9 mouse cellular contexts compared by ENCODE assay signal in genomic region chr3:95959082-95959481, GRCm38 (mm10). TPM values are rescaled to one million over a fixed set of nuclear protein-coding genes. Genes with fewer than 3 reads are reported as not detected.
DNase-seq lines count a peak whose midpoint lies in the region; ATAC-seq and TF ChIP-seq lines count a peak whose summit lies in the region.
"Had no signal": no experiment of that assay in that cellular context is flagged by ENCODE, and none has a peak within 500 bp of the region (broad histone marks: within the 10 kb centered on the region; RNA-seq: fewer than 3 reads in every experiment).

No protein-coding gene starts in this region.

- no peaks in the 10 kb centered on the region for H3K27me3 ChIP-seq in embryonic facial prominence, embryonic 11.5 days (ENCODE audit: control insufficient read depth, insufficient read depth, low read length)
- H3K27me3 ChIP-seq in embryonic facial prominence, embryonic 10.5 days (replicated peaks; ENCODE audit: low read depth, poor library complexity, severe bottlenecking), result no peaks in the 10 kb centered on the region
- H3K27me3 ChIP-seq in lung, embryonic 14.5 days (ENCODE audit: insufficient read depth, low read length), result no peaks in the 10 kb centered on the region
- no peaks in the 10 kb centered on the region for H3K27me3 ChIP-seq in splenic B cell, adult 2 months (ENCODE audit: control insufficient read depth, insufficient read depth, low read length, poor library complexity, severe bottlenecking)

- H3K4me3 ChIP-seq in embryonic facial prominence, embryonic 11.5 days (ENCODE audit: low read depth, low read length), result no peak overlapping the region
- H3K4me3 ChIP-seq in embryonic facial prominence, embryonic 10.5 days, result no peak overlapping the region
- H3K4me3 ChIP-seq in lung, embryonic 14.5 days (ENCODE audit: low read depth, low read length), result no peak overlapping the region
- no peak overlapping the region for H3K4me3 ChIP-seq in lung, adult 2 months (replicated peaks; ENCODE audit: extremely low read depth, low read depth, low read length)

- no peaks in the 10 kb centered on the region for H3K36me3 ChIP-seq in embryonic facial prominence, embryonic 11.5 days (replicated peaks; ENCODE audit: control insufficient read depth, insufficient read depth, low read depth, low read length)
- no peaks in the 10 kb centered on the region for H3K36me3 ChIP-seq in embryonic facial prominence, embryonic 10.5 days (replicated peaks)
- no peaks in the 10 kb centered on the region for H3K36me3 ChIP-seq in lung, embryonic 14.5 days (ENCODE audit: insufficient read depth)
- H3K36me3 ChIP-seq in splenic B cell, adult 2 months (ENCODE audit: control insufficient read depth, insufficient read depth, low read length, poor library complexity, severe bottlenecking), result no peaks in the 10 kb centered on the region

- no peak overlapping the region for H3K9ac ChIP-seq in embryonic facial prominence, embryonic 11.5 days (replicated peaks; ENCODE audit: low read length)
- H3K9ac ChIP-seq in lung, embryonic 14.5 days, result no peak overlapping the region

- TF ChIP-seq CTCF in lung, embryonic 14.5 days (IDR thresholded peaks at IDR 0.05; ENCODE audit: low read depth), result peak; percentile 60
- no peak for TF ChIP-seq CTCF in lung, adult 2 months (IDR thresholded peaks at IDR 0.05; ENCODE audit: insufficient read depth, low read length)

- DNase-seq in embryonic facial prominence, embryonic 11.5 days (ENCODE audit: low spot score), result peak; percentile 57
- DNase-seq in embryonic facial prominence, embryonic 10.5 days (ENCODE audit: low spot score), result no peak
- DNase-seq in lung, embryonic 14.5 days, result peak; percentile 71
- DNase-seq in lung, adult 2 months, result no peak
- DNase-seq in c-Kit-positive CD71-positive TER-119-positive erythroid progenitor cells, embryonic 14.5 days (ENCODE audit: low spot score), result peak; percentile 65
- peak; percentile 73 for DNase-seq in splenic B cell, adult 2 months (ENCODE audit: low read depth, low spot score)
- no peak for DNase-seq in left cerebral cortex, adult 18-20 months (ENCODE audit: low spot score in 2 of 2)
- DNase-seq in urinary bladder, postnatal 10 days (ENCODE audit: low spot score), result no peak
- DNase-seq: midbrain, embryonic 14.5 days had no signal

- H3K4me1 ChIP-seq in embryonic facial prominence, embryonic 11.5 days (ENCODE audit: control insufficient read depth, insufficient read depth, low read length), result no peaks in the 10 kb centered on the region
- peaks cover 8% of the 10 kb centered on the region for H3K4me1 ChIP-seq in embryonic facial prominence, embryonic 10.5 days
- H3K4me1 ChIP-seq in lung, embryonic 14.5 days (ENCODE audit: insufficient read depth), result no peaks in the 10 kb centered on the region
- no peaks in the 10 kb centered on the region for H3K4me1 ChIP-seq in lung, adult 2 months (ENCODE audit: control insufficient read depth, insufficient read depth, low read length)

- no peak for TF ChIP-seq POLR2A in lung, adult 2 months (IDR thresholded peaks at IDR 0.05; ENCODE audit: borderline replicate concordance, extremely low read depth, low read depth, low read length)

- H3K4me2 ChIP-seq in embryonic facial prominence, embryonic 11.5 days (ENCODE audit: low read depth, low read length), result no peak overlapping the region
- H3K4me2 ChIP-seq in lung, embryonic 14.5 days, result no peak overlapping the region

- WGBS in embryonic facial prominence, embryonic 11.5 days, result 79% methylated on average over 5 of the region's 5 CpGs
- 80% methylated on average over 5 of the region's 5 CpGs for WGBS in embryonic facial prominence, embryonic 10.5 days
- WGBS in lung, embryonic 14.5 days, result 74% methylated on average over 5 of the region's 5 CpGs
- 73% methylated on average over 5 of the region's 5 CpGs for WGBS in lung, adult 2 months

- H3K9me3 ChIP-seq in embryonic facial prominence, embryonic 11.5 days (replicated peaks; ENCODE audit: control insufficient read depth, low read length), result no peaks in the 10 kb centered on the region
- H3K9me3 ChIP-seq in embryonic facial prominence, embryonic 10.5 days, result no peaks in the 10 kb centered on the region; the same call in 1 of the 2 replicates
- no peaks in the 10 kb centered on the region for H3K9me3 ChIP-seq in lung, embryonic 14.5 days (ENCODE audit: low read depth, low read length)

- no peak for ATAC-seq in embryonic facial prominence, embryonic 11.5 days (replicated peaks; ENCODE audit: insufficient number of reproducible peaks, low FRiP score, low TSS enrichment, low read depth)
- no peak for ATAC-seq in lung, embryonic 14.5 days (ENCODE audit: insufficient read depth)

- H3K27ac ChIP-seq in embryonic facial prominence, embryonic 11.5 days (replicated peaks; ENCODE audit: low read depth, low read length), result no peak overlapping the region
- H3K27ac ChIP-seq in embryonic facial prominence, embryonic 10.5 days (replicated peaks), result no peak overlapping the region
- H3K27ac ChIP-seq in lung, embryonic 14.5 days (ENCODE audit: low read depth), result no peak overlapping the region

RNA-seq across cellular contexts. Expression of gene Anp32e, which starts 30.0 kb away (rescaled TPM):
- polyA plus RNA-seq in embryonic facial prominence, embryonic 11.5 days (2014; fragmentation: Nextera tagmentation; extraction: Ambion mirVana), result 120 and 128 TPM in 2 replicates
- polyA plus RNA-seq in embryonic facial prominence, embryonic 10.5 days (2016; fragmentation: Nextera tagmentation; extraction: Ambion mirVana), result 369 and 371 TPM in 2 replicates
- polyA plus RNA-seq in lung, embryonic 14.5 days (2014; fragmentation: Nextera tagmentation; extraction: Ambion mirVana), result 80.5 and 84.0 TPM in 2 replicates
- polyA plus RNA-seq in lung, adult 2 months (2012; rRNA removed), result 11.4 and 17.4 TPM in 2 replicates
- total RNA-seq in left cerebral cortex, adult 18-20 months (2021), result 100 to 1,000 TPM in 1 of 2 experiments, 10 to 100 TPM in 1; 95.1 to 109 TPM

RNA-seq across cellular contexts. Expression of gene Plekho1, which starts 36.7 kb away (rescaled TPM):
- polyA plus RNA-seq in embryonic facial prominence, embryonic 11.5 days (2014; fragmentation: Nextera tagmentation; extraction: Ambion mirVana), result 63.1 and 64.8 TPM in 2 replicates
- polyA plus RNA-seq in embryonic facial prominence, embryonic 10.5 days (2016; fragmentation: Nextera tagmentation; extraction: Ambion mirVana), result 73.2 and 78.5 TPM in 2 replicates
- 36.7 and 37.0 TPM in 2 replicates for polyA plus RNA-seq in lung, embryonic 14.5 days (2014; fragmentation: Nextera tagmentation; extraction: Ambion mirVana)
- polyA plus RNA-seq in lung, adult 2 months (2012; rRNA removed), result 55.7 and 82.7 TPM in 2 replicates
- total RNA-seq in left cerebral cortex, adult 18-20 months (2021), result 10 to 100 TPM; 73.6 to 81.9 TPM

RNA-seq across cellular contexts. Expression of gene Car14, which starts 54.6 kb away (rescaled TPM):
- 67.8 and 80.0 TPM in 2 replicates for polyA plus RNA-seq in embryonic facial prominence, embryonic 11.5 days (2014; fragmentation: Nextera tagmentation; extraction: Ambion mirVana)
- polyA plus RNA-seq in embryonic facial prominence, embryonic 10.5 days (2016; fragmentation: Nextera tagmentation; extraction: Ambion mirVana), result 120 and 133 TPM in 2 replicates
- 10.4 and 12.5 TPM in 2 replicates for polyA plus RNA-seq in lung, embryonic 14.5 days (2014; fragmentation: Nextera tagmentation; extraction: Ambion mirVana)
- polyA plus RNA-seq in lung, adult 2 months (2012; rRNA removed), result 28.8 and 36.1 TPM in 2 replicates
- total RNA-seq in left cerebral cortex, adult 18-20 months (2021), result 1 to 10 TPM; 6.0 to 7.8 TPM

Comparison
In these comparisons a context has a peak if more than half of its experiments do, and no peak if none do; other contexts are left out.
1. DNase-seq: peak in embryonic facial prominence, embryonic 11.5 days (single experiment), lung, embryonic 14.5 days (single experiment), c-Kit-positive CD71-positive TER-119-positive erythroid progenitor cells, embryonic 14.5 days (single experiment) and splenic B cell, adult 2 months (single experiment); none in embryonic facial prominence, embryonic 10.5 days (single experiment), lung, adult 2 months (single experiment), left cerebral cortex, adult 18-20 months (0 of 2) and urinary bladder, postnatal 10 days (single experiment).